Mouse (Mus musculus) lung, postnatal 0 days (tissue): Measurements from ENCODE around the gene Cops7a. TPM values are rescaled to one million over a fixed set of nuclear protein-coding genes. Genes with fewer than 3 reads are reported as not detected.

Source experiments
- ATAC-seq: fragments of 200-750 bp; cut with Nextera tagmentation; 2 replicates; pipeline ENCODE4 v1.8.0; 2017; ENCODE audit warnings: moderate library complexity
- DNase-seq: peaks from one replicate; pipeline ENCODE4 v3.0.0-alpha.2; 2016; ENCODE audit warnings: low spot score
- H3K27ac ChIP-seq: fragments of 300-500 bp; sonication (generic); 2 replicates; pipeline ENCODE4 v1.5.1; 2014; ENCODE audit warnings: antibody characterized with exemption, mild to moderate bottlenecking, low read length, mixed read lengths
- H3K27me3 ChIP-seq: fragments of 300-500 bp; sonication (generic); replicated peaks from 2 replicates; pipeline ENCODE4 v1.6.1; 2014; ENCODE audit warnings: low read length, mixed read lengths; ENCODE audit not compliant: insufficient read depth
- H3K36me3 ChIP-seq: fragments of 300-500 bp; sonication (generic); 2 replicates; pipeline ENCODE4 v1.6.1; 2014; ENCODE audit warnings: low read length, mixed read lengths; ENCODE audit not compliant: insufficient read depth
- H3K4me1 ChIP-seq: fragments of 300-500 bp; sonication (generic); 2 replicates; pipeline ENCODE4 v1.6.1; 2014; ENCODE audit warnings: antibody characterized with exemption, low read depth, low read length, mixed read lengths; ENCODE audit not compliant: insufficient read depth
- H3K4me2 ChIP-seq: fragments of 300-500 bp; sonication (generic); replicated peaks from 2 replicates; pipeline ENCODE4 v1.6.1; 2014; ENCODE audit warnings: low read depth, mild to moderate bottlenecking, low read length, moderate library complexity, mixed read lengths
- H3K4me3 ChIP-seq: fragments of 300-500 bp; sonication (generic); 2 replicates; pipeline ENCODE4 v1.5.1; 2014; ENCODE audit warnings: low read depth, low read length
- H3K9ac ChIP-seq: fragments of 300-500 bp; sonication (generic); replicated peaks from 2 replicates; pipeline ENCODE4 v1.6.1; 2014; ENCODE audit warnings: low read depth, mild to moderate bottlenecking
- H3K9me3 ChIP-seq: fragments of 300-500 bp; sonication (generic); 2 replicates; pipeline ENCODE4 v1.6.1; 2016; ENCODE audit warnings: low read length, mixed read lengths
- CTCF ChIP-seq: IDR thresholded peaks from 2 replicates; pipeline ENCODE4 v1.5.1; 2016; ENCODE audit warnings: antibody characterized with exemption, mild to moderate bottlenecking
- EP300 ChIP-seq: IDR thresholded peaks from 2 replicates; pipeline ENCODE4 v1.6.1; 2016; ENCODE audit warnings: antibody characterized with exemption, mild to moderate bottlenecking, control low read depth
- WGBS: fragments of 180-500 bp; shearing (Covaris S2); extraction: QIAGEN DNeasy Blood & Tissue Kit; methylation state at CpG from one replicate; pipeline ENCODE4 v1.1.7; 2014; 5-methylcytosine and 5-hydroxymethylcytosine counted together
- polyA plus RNA-seq: library from polyadenylated mRNA; unstranded; fragments of >200 nt; fragmentation: Nextera tagmentation; extraction: Ambion mirVana; gene quantifications from 2 replicates; pipeline ENCODE4 v1.2.1, GENCODE M21; 2015

Cops7a gene
- polyA plus RNA-seq, 1 experiment from 2014 or later = 118 TPM

- Histone ChIP-seq H3K4me2 (peak overlapping the region; percentile 52), H3K9me3 (no peaks in the 10 kb centered on the region), H3K36me3 (no peaks in the 10 kb centered on the region), H3K4me3 (peak overlapping the region; percentile 42), H3K27me3 (no peaks in the 10 kb centered on the region), H3K9ac (peak overlapping the region; percentile 20), H3K4me1 (peaks cover 20% of the 10 kb centered on the region), H3K27ac (peak overlapping the region; percentile 95)
- DNase-seq (peak; percentile 98), ATAC-seq (peak; percentile 77)
- 9% methylated on average over 5 of the region's 5 CpGs for WGBS
- TF ChIP-seq EP300 (no peak), CTCF (no peak)
Measured at GRCm38 (mm10) chr6:124925941-124926340, 39.4 kb downstream of the Cops7a start.

GRCm38 (mm10) chr6:124925173-124925793, 40.1 kb downstream of the Cops7a start:
- TF ChIP-seq EP300 (peak; percentile 11; the same call in 1 of the 2 replicates), CTCF (peak; percentile 57)
- H3K27ac ChIP-seq = peak overlapping the region; percentile 95
- H3K9me3 ChIP-seq = no peaks in the 10 kb centered on the region
- WGBS = 15% methylated on average over 12 of the region's 12 CpGs
- peak; percentile 66 for DNase-seq
- H3K4me2 ChIP-seq = peak overlapping the region; percentile 52
- no peaks in the 10 kb centered on the region for H3K36me3 ChIP-seq
- ATAC-seq = peak; percentile 37
- peaks cover 24% of the 10 kb centered on the region for H3K4me1 ChIP-seq
- H3K9ac ChIP-seq = peak overlapping the region; percentile 20
- H3K27me3 ChIP-seq = no peaks in the 10 kb centered on the region
- peak overlapping the region; percentile 42 for H3K4me3 ChIP-seq

GRCm38 (mm10) chr6:124921539-124921938, 43.8 kb downstream of the Cops7a start:
- H3K9me3 ChIP-seq = no peaks in the 10 kb centered on the region
- no peak overlapping the region for H3K4me3 ChIP-seq
- no peaks in the 10 kb centered on the region for H3K27me3 ChIP-seq
- H3K36me3 ChIP-seq = no peaks in the 10 kb centered on the region
- no peak overlapping the region for H3K9ac ChIP-seq
- WGBS = 50% methylated on average over 4 of the region's 4 CpGs
- no peak overlapping the region for H3K4me2 ChIP-seq
- peak overlapping the region; percentile 100 for H3K27ac ChIP-seq
- ATAC-seq = no peak
- peaks cover 24% of the 10 kb centered on the region for H3K4me1 ChIP-seq
- no peak for DNase-seq
- no peak for TF ChIP-seq EP300
- no peak for TF ChIP-seq CTCF

GRCm38 (mm10) chr6:124920318-124921085, 44.8 kb downstream of the Cops7a start:
- Histone ChIP-seq H3K27ac (peak overlapping the region; percentile 100), H3K4me1 (peaks cover 29% of the 10 kb centered on the region), H3K36me3 (no peaks in the 10 kb centered on the region), H3K27me3 (no peaks in the 10 kb centered on the region), H3K9ac (no peak overlapping the region; the same call in 1 of the 2 replicates), H3K4me3 (peak overlapping the region; percentile 18; the same call in 1 of the 2 replicates), H3K9me3 (no peaks in the 10 kb centered on the region), H3K4me2 (peak overlapping the region; percentile 44)
- TF ChIP-seq CTCF (no peak), EP300 (no peak)
- WGBS = 13% methylated on average over 9 of the region's 9 CpGs
- peak; percentile 58 for DNase-seq
- no peak for ATAC-seq

GRCm38 (mm10) chr6:124919695-124920317, 45.5 kb downstream of the Cops7a start, which contains the start of gene Ptms:
Gene Ptms, minus strand, starts transcription at chr6:124920103.
- 3% methylated on average over 12 of the region's 13 CpGs for WGBS
- DNase-seq (peak; percentile 99), ATAC-seq (peak; percentile 76)
- H3K4me3 ChIP-seq = peak within 1 kb of the TSS; percentile 18
- H3K4me2 ChIP-seq = peak within 1 kb of the TSS; percentile 44
- TF ChIP-seq CTCF (no peak), EP300 (peak; percentile 84)
- peak within 1 kb of the TSS; percentile 5 for H3K9ac ChIP-seq
- peaks cover 27% of the 10 kb centered on the region; the same call in 1 of the 2 replicates for H3K4me1 ChIP-seq
- H3K27ac ChIP-seq = peak within 1 kb of the TSS; percentile 100
- no peaks in the 10 kb centered on the region for H3K27me3 ChIP-seq
- H3K36me3 ChIP-seq = no peaks in the 10 kb centered on the region
- H3K9me3 ChIP-seq = no peaks in the 10 kb centered on the region
